In the genomic region with DNA sequence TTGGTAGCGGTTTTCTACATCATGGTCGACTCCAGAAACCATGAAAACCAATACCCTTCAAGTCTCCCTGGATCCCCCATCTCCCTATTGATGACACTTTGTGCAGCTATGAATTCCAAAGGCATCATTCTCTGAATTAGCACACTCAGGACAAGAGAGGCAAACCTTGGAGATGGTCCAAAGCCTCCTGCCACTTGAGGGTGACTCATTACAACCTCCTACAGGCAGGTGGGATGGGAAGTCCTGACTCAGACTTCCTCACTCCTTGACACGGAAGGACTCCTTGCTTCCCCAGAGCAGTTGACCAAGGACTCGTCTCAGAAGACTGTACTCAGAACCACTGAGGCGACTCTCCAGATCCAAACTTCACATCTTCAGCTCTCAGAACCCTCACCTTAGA, we compare ENCODE assay signal across 24 mouse cellular contexts. TPM values are rescaled to one million over a fixed set of nuclear protein-coding genes. Genes with fewer than 3 reads are reported as not detected.
A peak's percentile ranks its signal among the peaks of the same experiment; 100 is the strongest.
DNase-seq lines count a peak whose midpoint lies in the region; ATAC-seq lines count a peak whose summit lies in the region.
"Had no signal": no experiment of that assay in that cellular context is flagged by ENCODE, and none has a peak within 500 bp of the region (broad histone marks: within the 10 kb centered on the region; RNA-seq: fewer than 3 reads in every experiment).

No protein-coding gene starts in this region.

- H3K4me1 ChIP-seq in kidney, embryonic 14.5 days (ENCODE audit: control insufficient read depth, insufficient read depth, low read length): peaks cover 5% of the 10 kb centered on the region; the same call in 1 of the 2 replicates
- H3K4me1 ChIP-seq: hindbrain, embryonic 10.5 days; liver, embryonic 12.5 days had no signal

- peak; percentile 10 to 33 for DNase-seq in lung, adult 18-20 months
- no peak for DNase-seq in lung, postnatal 10 days
- DNase-seq in 3T3-L1 (ENCODE audit: low read depth, low spot score) (peak; percentile 79), NIH3T3 (ENCODE audit: low read depth) (peak; percentile 47), adipocyte (ENCODE audit: low spot score) (no peak)
- DNase-seq in gonadal fat pad, adult 2 months (ENCODE audit: low read depth): peak; percentile 22
- DNase-seq: adrenal gland, adult 2 months; gastrocnemius, postnatal 10 days; heart, adult 18-20 months; heart, postnatal 10 days; layer of hippocampus, adult 9-11 months; lung, embryonic 14.5 days; right cerebral cortex, postnatal 25 days had no signal

- H3K9me3 ChIP-seq in kidney, embryonic 14.5 days (ENCODE audit: control insufficient read depth, low read length): peaks cover 4% of the 10 kb centered on the region; the same call in 1 of the 2 replicates
- H3K9me3 ChIP-seq: forebrain, embryonic 10.5 days; kidney, embryonic 15.5 days; limb, embryonic 13.5 days; liver, embryonic 12.5 days had no signal

- H3K27me3 ChIP-seq in kidney, embryonic 14.5 days (ENCODE audit: control insufficient read depth, insufficient read depth, low read length): no peaks in the 10 kb centered on the region
- H3K27me3 ChIP-seq: heart, embryonic 12.5 days; kidney, embryonic 15.5 days; limb, embryonic 13.5 days; liver, embryonic 12.5 days had no signal

- no peak overlapping the region for H3K4me2 ChIP-seq in kidney, embryonic 14.5 days (replicated peaks; ENCODE audit: low read depth, low read length)
- H3K4me2 ChIP-seq: heart, embryonic 12.5 days; kidney, embryonic 15.5 days; limb, embryonic 13.5 days; liver, embryonic 12.5 days; lung, embryonic 14.5 days; midbrain, embryonic 11.5 days had no signal

- 85% methylated on average over 5 of the region's 5 CpGs for WGBS in kidney, embryonic 14.5 days

- no peak overlapping the region for H3K9ac ChIP-seq in kidney, embryonic 14.5 days (ENCODE audit: low read depth, low read length)
- H3K9ac ChIP-seq: heart, embryonic 12.5 days; kidney, embryonic 15.5 days; limb, embryonic 13.5 days; liver, embryonic 12.5 days; lung, embryonic 14.5 days had no signal

- H3K27ac ChIP-seq in kidney, embryonic 14.5 days (ENCODE audit: low read depth, low read length): no peak overlapping the region
- H3K27ac ChIP-seq: forebrain, embryonic 10.5 days; hindbrain, embryonic 10.5 days; kidney, embryonic 15.5 days; limb, embryonic 13.5 days; liver, embryonic 12.5 days had no signal

- no peaks in the 10 kb centered on the region for H3K36me3 ChIP-seq in kidney, embryonic 14.5 days (ENCODE audit: control insufficient read depth, insufficient read depth, low read length)
- H3K36me3 ChIP-seq: forebrain, embryonic 10.5 days; heart, embryonic 12.5 days; hindbrain, embryonic 10.5 days; kidney, embryonic 15.5 days; limb, embryonic 13.5 days; liver, embryonic 12.5 days had no signal

- no peak for ATAC-seq in kidney, embryonic 14.5 days (ENCODE audit: low FRiP score, low TSS enrichment)
- ATAC-seq: forebrain, embryonic 16.5 days; hindbrain, embryonic 16.5 days; intestine, embryonic 16.5 days; liver, embryonic 12.5 days had no signal

- H3K4me3 ChIP-seq in kidney, embryonic 14.5 days (ENCODE audit: low read length): no peak overlapping the region
- H3K4me3 ChIP-seq: forebrain, embryonic 10.5 days; heart, embryonic 12.5 days; hindbrain, embryonic 10.5 days; kidney, embryonic 15.5 days; limb, embryonic 13.5 days; liver, embryonic 12.5 days had no signal

RNA-seq across cellular contexts. Expression of gene Fam136a, which starts 39.8 kb away (rescaled TPM):
- polyA plus RNA-seq in gonadal fat pad, adult 2 months (2012; rRNA removed): 23.0 and 25.9 TPM in 2 replicates
- 154 and 156 TPM in 2 replicates for polyA plus RNA-seq in kidney, embryonic 14.5 days (2014; fragmentation: Nextera tagmentation; extraction: Ambion mirVana)

RNA-seq across cellular contexts. Expression of gene Snrpg, which starts 45.5 kb away (rescaled TPM):
- polyA plus RNA-seq in gonadal fat pad, adult 2 months (2012; rRNA removed): 34.6 and 35.7 TPM in 2 replicates
- 814 and 1,116 TPM in 2 replicates for polyA plus RNA-seq in kidney, embryonic 14.5 days (2014; fragmentation: Nextera tagmentation; extraction: Ambion mirVana)

Comparison
In these comparisons a context has a peak if more than half of its experiments do, and no peak if none do; other contexts are left out.
1. DNase-seq: peak in lung, adult 18-20 months (2 of 2), 3T3-L1 (single experiment), NIH3T3 (single experiment) and gonadal fat pad, adult 2 months (single experiment); none in lung, postnatal 10 days (single experiment) and adipocyte (single experiment).
2. RNA of gene Snrpg, which starts 45.5 kb away (polyA plus RNA-seq): 814 to 1,116 TPM in kidney, embryonic 14.5 days; 34.6 to 35.7 TPM in gonadal fat pad, adult 2 months; every median in the first group is over 10 times any median in the second.